Mouse (Mus musculus) spleen, adult 2 months (tissue): ENCODE measurements around the gene C1ql1. TPM values are rescaled to one million over a fixed set of nuclear protein-coding genes. Genes with fewer than 3 reads are reported as not detected.

ENCODE experiments used
- DNase-seq, 2 experiments: peaks; one replicate each; pipeline versions ENCODE4 v3.0.0 to v3.0.0-alpha.2; 2012 to 2021; ENCODE audit warnings: low spot score in 2 of 2, low read depth in 1 of 2
- H3K27ac ChIP-seq: fragments of 200-500 bp; 2 replicates; pipeline ENCODE4 v1.5.1; 2012; ENCODE audit warnings: low read length, inconsistent platforms; ENCODE audit not compliant: insufficient read depth
- H3K27me3 ChIP-seq: fragments of 200-500 bp; 2 replicates; pipeline ENCODE4 v1.6.1; 2012; ENCODE audit warnings: mild to moderate bottlenecking, moderate library complexity, low read length, inconsistent platforms; ENCODE audit not compliant: control insufficient read depth, insufficient read depth
- H3K36me3 ChIP-seq: fragments of 200-500 bp; 2 replicates; pipeline ENCODE4 v1.6.1; 2012; ENCODE audit warnings: mild to moderate bottlenecking, low read length, inconsistent platforms; ENCODE audit not compliant: control insufficient read depth, insufficient read depth
- H3K4me1 ChIP-seq: fragments of 200-500 bp; 2 replicates; pipeline ENCODE4 v1.6.1; 2011; ENCODE audit warnings: inconsistent platforms; ENCODE audit not compliant: control insufficient read depth, insufficient read depth, insufficient read length
- H3K4me3 ChIP-seq: fragments of 200-500 bp; 2 replicates; pipeline ENCODE4 v1.5.1; 2011; ENCODE audit warnings: mild to moderate bottlenecking, inconsistent platforms; ENCODE audit not compliant: insufficient read depth, insufficient read length; ENCODE audit errors: extremely low read depth
- CTCF ChIP-seq: fragments of 200-500 bp; IDR thresholded peaks from 2 replicates; pipeline ENCODE4 v1.5.1; 2011; ENCODE audit warnings: mild to moderate bottlenecking, inconsistent platforms; ENCODE audit not compliant: insufficient read depth, insufficient read length, insufficient replicate concordance; ENCODE audit errors: extremely low read depth
- POLR2A ChIP-seq: fragments of 200-500 bp; IDR thresholded peaks from 2 replicates; pipeline ENCODE4 v1.6.1; 2011; ENCODE audit warnings: low read depth, low read length, inconsistent platforms
- WGBS: fragments of 180-500 bp; shearing (Covaris S2); methylation state at CpG from one replicate; pipeline ENCODE4 v1.1.7; 2018; 5-methylcytosine and 5-hydroxymethylcytosine counted together
- polyA plus RNA-seq: library from polyadenylated mRNA; depleted of rRNA; stranded (reverse); fragments of >200 nt; gene quantifications from 2 replicates; pipeline ENCODE4 v1.2.3, GENCODE M21; 2012

C1ql1 gene
- polyA plus RNA-seq, 1 experiment, result not detected

GRCm38 (mm10) chr11:102945306-102946264, 903 bp downstream of the C1ql1 start:
- no peak overlapping the region for H3K27ac ChIP-seq
- H3K36me3 ChIP-seq, result no peaks in the 10 kb centered on the region
- H3K4me3 ChIP-seq, result no peak overlapping the region
- peaks cover 15% of the 10 kb centered on the region for H3K4me1 ChIP-seq
- TF ChIP-seq POLR2A (no peak), CTCF (no peak)
- DNase-seq, result no peak
- WGBS, result 9% methylated on average over 53 of the region's 54 CpGs
- H3K27me3 ChIP-seq, result peaks cover 27% of the 10 kb centered on the region

DNA sequence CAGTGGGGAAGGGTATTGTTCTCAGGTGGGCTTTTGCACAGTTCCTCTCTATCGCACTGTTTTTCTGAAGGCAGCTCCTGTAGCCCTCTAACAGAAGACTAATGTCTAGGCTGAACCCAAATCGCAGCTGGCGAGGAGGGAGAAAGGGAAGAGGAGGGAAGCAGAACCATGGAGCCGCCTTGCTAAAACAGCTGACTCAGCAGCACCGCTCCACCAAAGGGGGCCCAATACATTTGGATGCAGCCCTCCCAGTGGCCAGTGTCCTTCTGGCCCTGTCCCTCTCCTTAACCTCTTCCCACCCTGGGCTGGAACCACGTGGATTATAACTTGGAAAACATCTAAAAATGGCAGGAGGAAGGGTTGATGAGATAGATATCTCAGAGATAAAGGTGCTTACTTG, 5.3 kb downstream of the C1ql1 start:
- peaks cover 6% of the 10 kb centered on the region for H3K4me1 ChIP-seq
- DNase-seq, result no peak
- no peak for TF ChIP-seq CTCF
- no peak for TF ChIP-seq POLR2A
- WGBS, result 61% methylated on average over 6 of the region's 6 CpGs
- no peak overlapping the region for H3K4me3 ChIP-seq
- H3K27ac ChIP-seq, result no peak overlapping the region
- H3K27me3 ChIP-seq, result peaks cover 11% of the 10 kb centered on the region
- H3K36me3 ChIP-seq, result no peaks in the 10 kb centered on the region

- Histone ChIP-seq H3K36me3 (no peaks in the 10 kb centered on the region), H3K4me3 (no peak overlapping the region), H3K27ac (no peak overlapping the region), H3K27me3 (no peaks in the 10 kb centered on the region; the same call in 1 of the 2 replicates), H3K4me1 (no peaks in the 10 kb centered on the region)
- TF ChIP-seq POLR2A, result no peak
- TF ChIP-seq CTCF, result no peak
- 16% methylated on average over 13 of the region's 13 CpGs for WGBS
- DNase-seq, result no peak
These were observed 7.3 kb downstream of the C1ql1 start for GRCm38 (mm10) chr11:102939024-102939675.

GRCm38 (mm10) chr11:102937529-102938182, 8.8 kb downstream of the C1ql1 start:
- 87% methylated on average over 3 of the region's 3 CpGs for WGBS
- no peak overlapping the region for H3K27ac ChIP-seq
- TF ChIP-seq CTCF (no peak), POLR2A (no peak)
- H3K36me3 ChIP-seq, result no peaks in the 10 kb centered on the region
- no peaks in the 10 kb centered on the region for H3K4me1 ChIP-seq
- no peak overlapping the region for H3K4me3 ChIP-seq
- H3K27me3 ChIP-seq, result no peaks in the 10 kb centered on the region; the same call in 1 of the 2 replicates
- no peak for DNase-seq

DNA sequence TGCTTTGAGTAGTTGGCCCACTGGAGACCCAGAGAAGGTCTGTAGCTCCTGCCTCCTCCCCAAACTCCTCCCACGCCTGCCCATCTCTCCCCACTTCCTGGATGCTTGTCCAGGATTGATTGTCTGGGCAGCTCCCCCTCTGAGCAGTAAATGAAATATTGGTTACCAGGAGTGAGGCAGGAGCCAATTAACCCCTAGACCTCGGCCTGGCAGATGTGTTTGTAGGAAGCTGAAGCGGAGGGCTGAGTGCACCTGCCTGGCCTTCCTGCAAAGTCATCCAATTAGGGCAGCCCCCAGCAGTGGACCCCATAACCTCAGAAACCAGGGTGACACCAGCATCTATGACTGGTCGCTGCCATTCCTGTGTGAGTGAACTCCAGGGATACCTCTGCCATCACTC, 10.2 kb downstream of the C1ql1 start:
- H3K4me3 ChIP-seq, result no peak overlapping the region
- no peak overlapping the region for H3K27ac ChIP-seq
- H3K27me3 ChIP-seq, result no peaks in the 10 kb centered on the region; the same call in 1 of the 2 replicates
- H3K36me3 ChIP-seq, result no peaks in the 10 kb centered on the region
- TF ChIP-seq CTCF, result no peak
- no peak for TF ChIP-seq POLR2A
- no peak for DNase-seq
- no peaks in the 10 kb centered on the region for H3K4me1 ChIP-seq
- 59% methylated on average over 4 of the region's 4 CpGs for WGBS

GRCm38 (mm10) chr11:102930672-102931071, 15.8 kb downstream of the C1ql1 start:
- Histone ChIP-seq H3K27me3 (no peaks in the 10 kb centered on the region), H3K4me1 (no peaks in the 10 kb centered on the region), H3K4me3 (no peak overlapping the region), H3K36me3 (no peaks in the 10 kb centered on the region), H3K27ac (no peak overlapping the region)
- 34% methylated on average over 10 of the region's 10 CpGs for WGBS
- TF ChIP-seq POLR2A, result no peak
- no peak for TF ChIP-seq CTCF
- no peak for DNase-seq
